Mouse (Mus musculus) CD4-positive, CD25-positive, alpha-beta regulatory T cell, adult 4 months (primary cell): ENCODE measurements around the gene 9430007A20Rik. TPM values are rescaled to one million over a fixed set of nuclear protein-coding genes. Genes with fewer than 3 reads are reported as not detected.
"Not testable (repeated sequence)": the region's sequence is repeated elsewhere in the genome, so short reads cannot be mapped to it uniquely, and the experiment has no call there.

Experiments
- ATAC-seq: one replicate; pipeline ENCODE4 v1.8.0; 2017
- polyA plus RNA-seq, 2 experiments: library from polyadenylated mRNA; unstranded; fragments of 100-300 nt; shearing (Covaris generic); gene quantifications; one replicate each; pipeline ENCODE4 v1.2.1; 2017

9430007A20Rik gene
- not detected for polyA plus RNA-seq

DNA sequence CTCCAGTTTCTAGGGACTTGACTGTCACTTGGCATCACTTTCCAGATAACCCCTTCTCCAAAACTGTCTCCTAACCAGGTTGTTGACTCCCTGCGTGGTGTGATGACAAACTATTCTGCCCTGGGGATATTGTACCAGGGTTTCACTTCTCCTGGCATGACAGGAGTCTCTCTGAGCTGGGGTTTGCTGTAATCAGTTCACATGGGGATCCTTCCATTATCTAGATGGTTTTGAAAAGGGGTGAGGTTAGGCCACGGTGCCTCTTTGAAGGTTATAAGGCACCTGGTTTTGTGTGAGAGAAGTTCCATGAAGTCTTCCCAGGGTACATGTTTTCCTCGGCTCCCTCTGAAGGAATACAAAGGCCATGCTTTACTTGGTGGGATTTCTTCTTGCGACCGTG is at the start of gene 9430007A20Rik:
TSS of gene 9430007A20Rik (plus strand) at position 301 of the 400 bp plus-strand sequence.
- ATAC-seq: no peak

DNA sequence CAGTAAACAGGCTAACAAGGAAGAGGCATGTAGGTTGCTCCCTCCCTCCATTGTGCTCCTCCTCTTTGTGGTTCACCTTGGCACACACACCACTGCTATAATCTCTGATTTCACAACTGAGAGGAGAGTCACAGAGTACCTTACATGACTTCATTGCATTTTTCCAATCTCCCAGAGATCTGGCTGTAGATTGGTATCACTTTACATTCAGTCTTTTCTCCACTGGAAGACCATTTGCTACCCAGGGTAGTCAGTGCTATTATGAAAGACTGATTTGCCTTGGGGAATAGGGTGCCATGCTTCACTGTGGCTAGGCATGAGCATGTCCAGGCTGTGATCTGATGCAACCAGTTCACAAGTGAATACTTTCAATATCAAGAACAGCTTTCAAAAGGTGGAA is 26.3 kb upstream of the 9430007A20Rik start:
- ATAC-seq: no peak

DNA sequence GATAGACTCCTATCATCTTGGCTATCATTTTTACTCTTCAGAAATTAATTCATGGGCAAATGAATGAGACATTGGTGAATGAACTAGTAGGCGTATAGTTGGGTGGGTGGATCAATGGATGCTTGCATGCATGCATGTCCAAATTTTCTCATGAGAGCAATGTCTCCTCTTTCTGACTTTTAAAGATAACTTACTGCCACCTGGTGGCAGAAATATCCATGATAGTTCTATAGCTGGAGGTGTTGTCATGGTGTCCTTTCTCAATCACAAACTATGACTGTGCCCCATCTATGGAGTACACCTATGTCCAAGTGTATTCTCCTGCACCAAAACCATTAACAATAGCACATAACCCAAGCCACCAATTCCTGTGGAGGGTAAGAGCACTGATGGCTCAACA is 13.1 kb upstream of the 9430007A20Rik start:
- ATAC-seq: no peak

DNA sequence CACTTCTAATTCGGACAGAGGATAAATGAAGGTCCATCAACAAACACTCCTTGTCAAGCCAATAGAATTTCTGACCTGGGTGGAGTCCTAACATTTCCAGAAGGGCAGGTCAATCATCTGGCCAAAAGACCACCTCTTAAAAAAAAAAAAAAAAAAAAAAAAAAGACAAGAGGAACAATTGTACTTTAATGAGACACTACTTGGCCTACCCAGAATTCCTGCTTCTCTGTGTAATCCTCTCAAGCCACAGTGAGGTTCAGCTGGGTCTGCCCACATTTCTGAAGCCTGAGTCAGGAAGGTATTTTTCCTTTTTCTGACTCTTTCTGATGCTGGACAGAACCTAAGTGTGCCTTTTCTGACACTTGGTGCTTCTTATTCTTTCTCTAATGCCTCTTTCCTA is 25.1 kb downstream of the 9430007A20Rik start:
- ATAC-seq: no peak

DNA sequence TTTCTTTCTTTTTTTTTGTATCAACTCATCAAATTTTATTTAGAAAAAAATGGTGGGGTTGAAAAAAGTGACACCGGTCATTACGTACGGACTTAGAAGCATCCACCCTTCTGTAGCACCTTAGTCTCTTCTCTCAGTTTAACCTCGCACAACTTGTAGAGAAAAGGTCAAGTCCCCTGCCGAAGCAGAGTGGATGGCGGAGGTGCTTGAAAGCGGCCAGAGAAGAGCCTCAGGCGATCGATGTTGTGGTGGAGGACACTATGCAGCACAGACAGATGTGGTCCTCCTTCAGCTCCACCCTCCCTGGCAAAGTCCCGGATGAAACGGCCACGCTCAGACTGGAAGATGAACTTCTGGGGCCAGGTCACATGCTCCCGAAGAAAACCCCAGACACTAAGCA is 25.7 kb downstream of the 9430007A20Rik start:
- not testable (repeated sequence) for ATAC-seq

DNA sequence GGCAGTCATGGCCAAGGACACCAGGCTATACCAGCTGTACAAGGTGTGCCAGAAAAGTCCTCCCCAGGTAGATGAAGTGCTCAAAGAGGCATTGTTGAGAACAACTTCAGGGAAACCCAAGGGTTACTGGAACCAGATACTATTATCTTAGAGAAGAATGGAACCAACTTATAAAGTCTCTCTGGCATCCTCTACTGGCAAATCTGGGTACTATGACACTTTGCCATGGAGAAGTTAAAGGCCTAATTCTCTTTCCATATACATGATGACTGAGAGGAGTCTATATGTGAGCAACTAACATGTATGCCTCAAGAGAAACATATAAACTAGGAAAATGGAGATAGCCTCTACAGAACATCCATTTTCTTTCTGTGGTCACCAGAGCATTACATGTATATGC is 31.5 kb downstream of the 9430007A20Rik start:
- ATAC-seq: no peak

DNA sequence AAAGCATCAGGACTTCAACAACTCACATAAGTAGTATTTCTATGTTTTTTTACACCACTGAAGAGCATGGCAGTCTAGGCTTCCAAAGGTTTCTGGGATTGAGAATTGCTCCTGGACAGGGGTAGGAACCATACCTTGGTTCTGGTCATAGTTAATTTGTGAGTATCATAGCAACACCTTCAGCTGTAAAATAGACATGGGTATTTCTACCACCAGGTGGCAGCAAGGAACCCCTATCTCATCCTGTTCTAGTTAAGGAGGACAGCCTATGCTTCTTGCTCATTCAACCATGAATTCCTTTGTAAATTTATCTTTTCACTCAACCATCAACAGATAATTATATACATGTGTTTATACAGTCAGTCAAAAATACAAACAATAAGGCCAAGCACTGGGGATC is 40.2 kb downstream of the 9430007A20Rik start:
- ATAC-seq: no peak

DNA sequence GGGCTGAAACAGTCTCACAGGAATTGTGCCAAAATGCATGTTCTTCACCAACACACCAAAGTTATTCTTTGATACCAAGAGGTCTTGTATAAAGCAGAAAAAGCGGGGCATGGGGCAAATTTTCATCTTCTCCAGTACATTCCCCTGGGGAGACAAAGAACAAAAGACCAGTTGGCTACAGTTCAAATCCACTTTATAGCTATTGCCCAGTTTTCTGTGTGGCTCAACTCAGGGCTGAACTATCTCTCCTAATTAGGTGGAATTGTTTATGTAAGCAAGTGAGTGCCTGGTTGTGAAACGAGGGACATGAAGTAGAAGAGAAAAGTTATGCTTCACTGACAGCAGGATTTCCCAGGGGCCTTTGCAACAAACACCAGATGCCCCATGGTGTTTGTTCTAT is 41.6 kb downstream of the 9430007A20Rik start:
- ATAC-seq: no peak

DNA sequence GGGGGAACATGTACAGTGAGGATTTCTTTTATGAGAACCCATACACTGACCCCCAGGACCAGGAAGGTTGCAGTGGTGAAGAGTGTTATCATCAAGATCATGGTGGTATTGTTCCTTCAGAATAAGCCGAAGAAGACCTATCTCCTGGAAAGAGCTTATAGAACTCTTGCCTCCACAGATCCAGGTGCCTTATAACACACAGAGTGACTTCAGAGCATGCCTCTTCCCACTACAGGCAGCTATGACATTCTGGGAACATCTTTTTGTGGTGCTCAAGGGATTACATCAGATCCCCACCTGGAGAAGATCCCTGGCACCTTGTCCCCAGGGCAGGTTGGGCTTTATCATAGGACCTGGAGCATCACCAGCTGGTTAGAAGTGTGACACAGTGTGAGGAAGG is 45.4 kb downstream of the 9430007A20Rik start, which contains the start of gene Gm13124:
TSS of gene Gm13124 (minus strand) at position 101 of the 400 bp plus-strand sequence.
- ATAC-seq: no peak

DNA sequence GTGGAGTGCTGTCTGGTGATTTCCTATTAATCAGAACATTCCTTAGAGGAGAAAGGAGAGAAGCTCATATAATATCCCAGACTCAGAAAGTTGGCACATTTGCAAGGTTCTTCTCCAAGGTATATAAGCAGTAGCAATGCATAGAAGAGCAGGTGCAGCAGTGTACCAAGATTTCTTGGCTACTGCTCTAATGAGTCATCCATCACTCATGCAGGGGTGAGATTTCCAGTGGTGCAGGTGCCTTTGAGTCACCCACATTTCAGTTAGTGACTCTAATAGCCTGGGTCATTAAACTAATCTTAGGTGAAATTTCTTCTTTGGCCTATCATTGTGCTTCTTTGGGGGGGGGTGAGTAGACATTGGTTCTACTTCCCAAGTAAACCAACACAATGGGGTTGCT is 48.1 kb downstream of the 9430007A20Rik start:
- ATAC-seq: no peak

Other genes with a start within 250 kb of the 9430007A20Rik start
- gene Pramel5, start 239.3 kb upstream of the 9430007A20Rik start, polyA plus RNA-seq: not detected
- gene Gm13128, start 189.6 kb upstream of the 9430007A20Rik start, polyA plus RNA-seq: not detected
- gene Gm13119, start 161.9 kb upstream of the 9430007A20Rik start, polyA plus RNA-seq: not detected
- not detected for gene Pramef20, start 141.9 kb upstream of the 9430007A20Rik start, polyA plus RNA-seq
- not detected for gene Pramef12, start 111.4 kb upstream of the 9430007A20Rik start, polyA plus RNA-seq
- gene 1700012P22Rik, start 81.0 kb upstream of the 9430007A20Rik start, polyA plus RNA-seq: not detected
- not detected for gene Gm9944, start 66.5 kb upstream of the 9430007A20Rik start, polyA plus RNA-seq
- not detected for gene Aadacl3, start 56.1 kb upstream of the 9430007A20Rik start, polyA plus RNA-seq
- gene Gm13124, start 45.3 kb downstream of the 9430007A20Rik start, polyA plus RNA-seq: not detected
- not detected for gene Aadacl4, start 93.9 kb downstream of the 9430007A20Rik start, polyA plus RNA-seq
- gene Gm436, start 166.5 kb downstream of the 9430007A20Rik start, polyA plus RNA-seq: not detected
- gene Gm13178, start 201.6 kb downstream of the 9430007A20Rik start, polyA plus RNA-seq: not detected